Mouse (Mus musculus) cerebellum, adult 2 months (tissue): Measurements from ENCODE around the gene Pik3r5.

ENCODE experiments used
- CTCF ChIP-seq: fragments of 200-500 bp; IDR thresholded peaks from 2 replicates; pipeline ENCODE4 v1.5.1; 2011; ENCODE audit warnings: low read depth, mild to moderate bottlenecking, control low read depth, low read length, moderate library complexity, borderline replicate concordance; ENCODE audit not compliant: insufficient read depth
- POLR2A ChIP-seq: fragments of 200-500 bp; IDR thresholded peaks from 2 replicates; pipeline ENCODE4 v1.6.1; 2011; ENCODE audit warnings: low read length, control low read depth, borderline replicate concordance; ENCODE audit not compliant: insufficient read depth

- TF ChIP-seq CTCF (no peak), POLR2A (no peak)
These were observed 45.7 kb downstream of the Pik3r5 start for GRCm38 (mm10) chr11:68477661-68478060.
